Mouse (Mus musculus): ENCODE results near the gene Drd2. TPM values are rescaled to one million over a fixed set of nuclear protein-coding genes. Genes with fewer than 3 reads are reported as not detected.
A peak's percentile ranks its signal among the peaks of the same experiment; 100 is the strongest.

Drd2 gene
- polyA plus RNA-seq, 2 experiments = not detected

DNA sequence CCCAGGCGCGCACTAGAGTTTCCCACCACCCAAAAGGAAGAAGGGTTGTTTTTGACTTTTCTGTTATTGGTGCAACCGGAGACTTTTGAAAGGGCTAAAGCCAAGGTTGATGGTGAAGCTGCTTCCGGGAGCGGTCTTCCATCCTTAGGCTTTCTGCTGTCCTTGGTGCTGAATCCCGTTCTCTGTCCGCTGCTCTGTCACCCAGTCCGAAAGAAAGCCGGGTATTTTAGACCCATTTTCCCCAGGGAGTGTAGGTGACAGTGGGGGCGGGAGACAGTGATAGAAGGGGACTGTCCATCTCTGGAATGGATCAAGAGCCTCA lies 578 bp downstream of the Drd2 start:
- ATAC-seq (ENCODE audit: insufficient read depth) (no peak), DNase-seq (ENCODE audit: low read depth in 3 of 3, low spot score in 3 of 3) (peak in 1 of 3 experiments; percentile 13)
- H3K9me3 ChIP-seq (ENCODE audit: control insufficient read depth, low read length) = no peaks in the 10 kb centered on the region
- no peaks in the 10 kb centered on the region for H3K4me1 ChIP-seq (replicated peaks; ENCODE audit: control insufficient read depth in 2 of 2, insufficient read depth in 2 of 2, low read length in 1 of 2)
- H3K4me3 ChIP-seq (ENCODE audit: insufficient read depth in 1 of 2, low read depth in 2 of 2, low read length in 2 of 2) = no peak overlapping the region
- no peak overlapping the region for H3K9ac ChIP-seq (replicated peaks)
- H3K36me3 ChIP-seq (replicated peaks; ENCODE audit: control insufficient read depth, insufficient read depth, low read depth) = no peaks in the 10 kb centered on the region
- no peak for TF ChIP-seq EP300 (IDR thresholded peaks at IDR 0.05; ENCODE audit: low read depth)
- TF ChIP-seq CTCF (IDR thresholded peaks at IDR 0.05; ENCODE audit: low read depth) = no peak
- 5% methylated on average over 10 of the region's 10 CpGs for WGBS (ENCODE audit: insufficient replicate concordance)
- H3K27ac ChIP-seq = no peak overlapping the region
- no peak overlapping the region for H3K4me2 ChIP-seq (ENCODE audit: low read depth)
- H3K27me3 ChIP-seq (ENCODE audit: control insufficient read depth, insufficient read depth, low read length) = peaks cover 27% of the 10 kb centered on the region

DNA sequence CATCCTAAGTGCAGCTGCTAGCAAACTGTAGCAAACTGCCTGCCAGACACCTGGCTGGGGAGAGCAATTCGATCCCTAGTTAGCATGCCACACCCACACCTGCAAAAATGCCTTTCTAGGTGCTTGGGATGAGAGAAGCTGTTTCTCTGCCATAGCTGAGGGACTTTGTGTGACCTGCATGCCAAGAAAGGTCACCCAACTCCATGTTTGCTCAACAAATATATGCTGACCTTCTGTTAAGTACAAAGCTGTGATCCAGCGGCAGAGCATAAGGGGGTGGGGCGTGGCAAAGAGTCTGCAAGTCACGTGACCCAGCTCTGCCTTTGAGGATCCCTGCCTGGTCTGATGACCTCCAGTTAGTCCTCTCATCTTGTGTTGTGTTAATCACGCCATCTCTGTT lies 25.3 kb downstream of the Drd2 start:
- Histone ChIP-seq H3K4me2 (ENCODE audit: low read depth) (no peak overlapping the region), H3K4me3 (ENCODE audit: insufficient read depth in 1 of 2, low read depth in 2 of 2, low read length in 2 of 2) (no peak overlapping the region), H3K27ac (no peak overlapping the region), H3K4me1 (replicated peaks; ENCODE audit: control insufficient read depth in 2 of 2, insufficient read depth in 2 of 2, low read length in 1 of 2) (no peaks in the 10 kb centered on the region; a peak in 1 of 4 replicates), H3K36me3 (replicated peaks; ENCODE audit: control insufficient read depth, insufficient read depth, low read depth) (no peaks in the 10 kb centered on the region), H3K9me3 (ENCODE audit: control insufficient read depth, low read length) (no peaks in the 10 kb centered on the region), H3K27me3 (ENCODE audit: control insufficient read depth, insufficient read depth, low read length) (no peaks in the 10 kb centered on the region), H3K9ac (replicated peaks) (no peak overlapping the region)
- WGBS (ENCODE audit: insufficient replicate concordance) = 13% methylated on average over 5 of the region's 5 CpGs
- DNase-seq (ENCODE audit: low read depth in 3 of 3, low spot score in 3 of 3) (peak; percentile 6 to 12 (median 11)), ATAC-seq (ENCODE audit: insufficient read depth) (peak; percentile 6; the same call in 1 of the 2 replicates)
- no peak for TF ChIP-seq CTCF (IDR thresholded peaks at IDR 0.05; ENCODE audit: low read depth)
- TF ChIP-seq EP300 (IDR thresholded peaks at IDR 0.05; ENCODE audit: low read depth) = no peak

DNA sequence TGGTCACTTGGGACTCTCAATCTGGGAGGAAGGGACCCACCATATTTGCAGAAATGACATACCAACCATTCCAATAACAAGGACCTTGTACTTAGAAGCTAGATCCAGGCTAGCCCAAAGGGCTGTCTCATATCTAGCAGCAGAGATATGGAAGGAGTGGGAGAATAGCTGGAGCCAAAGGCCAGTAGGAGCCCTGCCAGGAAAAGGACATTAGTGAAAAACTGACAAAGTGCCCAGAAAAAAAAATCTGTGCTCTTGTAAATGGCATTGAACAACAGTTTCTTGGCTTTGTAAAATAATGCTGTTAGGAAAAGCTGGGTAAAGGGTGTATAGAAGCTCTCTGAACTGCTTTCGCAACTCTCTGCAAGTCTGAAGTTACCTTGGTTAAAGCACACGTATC lies 33.5 kb downstream of the Drd2 start:
- Histone ChIP-seq H3K9me3 (ENCODE audit: control insufficient read depth, low read length) (no peaks in the 10 kb centered on the region), H3K27me3 (ENCODE audit: control insufficient read depth, insufficient read depth, low read length) (no peaks in the 10 kb centered on the region), H3K36me3 (replicated peaks; ENCODE audit: control insufficient read depth, insufficient read depth, low read depth) (no peaks in the 10 kb centered on the region), H3K4me1 (replicated peaks; ENCODE audit: control insufficient read depth in 2 of 2, insufficient read depth in 2 of 2, low read length in 1 of 2) (no peaks in the 10 kb centered on the region), H3K27ac (no peak overlapping the region), H3K4me2 (ENCODE audit: low read depth) (no peak overlapping the region), H3K4me3 (ENCODE audit: insufficient read depth in 1 of 2, low read depth in 2 of 2, low read length in 2 of 2) (no peak overlapping the region), H3K9ac (replicated peaks) (no peak overlapping the region)
- DNase-seq (ENCODE audit: low read depth in 3 of 3, low spot score in 3 of 3) (no peak), ATAC-seq (ENCODE audit: insufficient read depth) (no peak)
- TF ChIP-seq EP300 (IDR thresholded peaks at IDR 0.05; ENCODE audit: low read depth) = no peak
- WGBS (ENCODE audit: insufficient replicate concordance) = 70% methylated on average over 2 of the region's 2 CpGs

DNA sequence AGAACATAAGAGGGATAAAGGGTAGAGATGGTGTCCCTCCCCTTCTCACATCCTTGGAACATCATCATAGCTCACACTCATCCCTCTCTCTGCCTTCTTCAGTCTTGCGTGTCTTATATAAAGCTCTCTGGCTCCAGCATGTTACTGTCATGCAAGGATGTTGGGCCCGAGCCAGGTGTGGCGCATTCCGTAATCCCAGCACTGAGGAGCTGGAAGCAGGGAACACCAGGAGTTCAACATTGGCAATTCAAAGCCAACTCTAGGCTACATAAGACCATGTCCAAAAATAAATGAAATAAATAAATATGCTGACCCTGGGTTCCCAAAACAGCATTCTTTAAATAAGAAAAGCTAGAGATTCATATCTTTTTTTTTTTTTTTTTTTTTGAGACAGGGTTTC lies 39.5 kb downstream of the Drd2 start:
- H3K36me3 ChIP-seq (replicated peaks; ENCODE audit: control insufficient read depth, insufficient read depth, low read depth) = no peaks in the 10 kb centered on the region

DNA sequence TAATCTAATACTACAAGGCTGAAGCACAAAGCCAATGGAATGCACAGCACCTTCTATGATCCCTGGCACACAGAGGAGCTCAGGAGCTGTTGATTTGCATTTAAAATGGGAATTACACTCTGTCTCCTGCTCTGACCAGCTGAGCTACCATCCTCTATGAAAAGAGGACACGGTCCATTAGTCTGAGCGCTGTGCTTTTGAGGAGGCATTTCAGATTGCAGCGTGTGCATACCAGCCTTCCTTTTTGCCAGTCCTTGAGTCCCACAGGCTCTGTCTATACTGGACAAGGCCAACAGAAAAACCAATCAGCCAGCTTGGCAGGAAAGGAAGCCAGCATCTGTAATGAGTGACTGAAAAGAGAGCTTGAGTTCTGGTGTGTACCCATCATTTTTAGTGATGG lies 43.6 kb downstream of the Drd2 start:
- no peak for ATAC-seq (ENCODE audit: insufficient read depth)
- H3K27me3 ChIP-seq (ENCODE audit: control insufficient read depth, insufficient read depth, low read length) = no peaks in the 10 kb centered on the region
- no peak overlapping the region for H3K9ac ChIP-seq (replicated peaks)
- no peak overlapping the region for H3K4me3 ChIP-seq (ENCODE audit: insufficient read depth in 1 of 2, low read depth in 2 of 2, low read length in 2 of 2)
- H3K4me1 ChIP-seq (replicated peaks; ENCODE audit: control insufficient read depth in 2 of 2, insufficient read depth in 2 of 2, low read length in 1 of 2) = no peaks in the 10 kb centered on the region
- 65% methylated on average over 3 of the region's 3 CpGs for WGBS (ENCODE audit: insufficient replicate concordance)
- no peak for DNase-seq (ENCODE audit: low read depth in 3 of 3, low spot score in 3 of 3)
- H3K27ac ChIP-seq = no peak overlapping the region
- TF ChIP-seq EP300 (IDR thresholded peaks at IDR 0.05; ENCODE audit: low read depth) = no peak
- TF ChIP-seq CTCF (IDR thresholded peaks at IDR 0.05; ENCODE audit: low read depth) = no peak
- H3K4me2 ChIP-seq (ENCODE audit: low read depth) = no peak overlapping the region
- no peaks in the 10 kb centered on the region for H3K9me3 ChIP-seq (ENCODE audit: control insufficient read depth, low read length)
- H3K36me3 ChIP-seq (replicated peaks; ENCODE audit: control insufficient read depth, insufficient read depth, low read depth) = no peaks in the 10 kb centered on the region

More for the DNA sequence above, 39.5 kb downstream of the Drd2 start:
- ATAC-seq (ENCODE audit: insufficient read depth) (no peak), DNase-seq (ENCODE audit: low read depth in 3 of 3, low spot score in 3 of 3) (no peak)
- Histone ChIP-seq H3K9ac (replicated peaks) (no peak overlapping the region), H3K27me3 (ENCODE audit: control insufficient read depth, insufficient read depth, low read length) (no peaks in the 10 kb centered on the region), H3K27ac (no peak overlapping the region), H3K4me2 (ENCODE audit: low read depth) (no peak overlapping the region), H3K4me3 (ENCODE audit: insufficient read depth in 1 of 2, low read depth in 2 of 2, low read length in 2 of 2) (no peak overlapping the region), H3K9me3 (ENCODE audit: control insufficient read depth, low read length) (no peaks in the 10 kb centered on the region), H3K4me1 (replicated peaks; ENCODE audit: control insufficient read depth in 2 of 2, insufficient read depth in 2 of 2, low read length in 1 of 2) (no peaks in the 10 kb centered on the region)
- 76% methylated on average over 4 of the region's 4 CpGs for WGBS (ENCODE audit: insufficient replicate concordance)
- no peak for TF ChIP-seq EP300 (IDR thresholded peaks at IDR 0.05; ENCODE audit: low read depth)
- TF ChIP-seq CTCF (IDR thresholded peaks at IDR 0.05; ENCODE audit: low read depth) = no peak
